Mouse (Mus musculus) kidney, adult 9 months (tissue): ENCODE results near the gene Mrpl22.
A peak's percentile ranks its signal among the peaks of the same experiment; 100 is the strongest.
"Not testable (repeated sequence)": the region's sequence is repeated elsewhere in the genome, so short reads cannot be mapped to it uniquely, and the experiment has no call there.

Source experiments
- DNase-seq: peaks from one replicate; pipeline ENCODE4 v3.0.0; 2022

The Mrpl22 gene

DNA sequence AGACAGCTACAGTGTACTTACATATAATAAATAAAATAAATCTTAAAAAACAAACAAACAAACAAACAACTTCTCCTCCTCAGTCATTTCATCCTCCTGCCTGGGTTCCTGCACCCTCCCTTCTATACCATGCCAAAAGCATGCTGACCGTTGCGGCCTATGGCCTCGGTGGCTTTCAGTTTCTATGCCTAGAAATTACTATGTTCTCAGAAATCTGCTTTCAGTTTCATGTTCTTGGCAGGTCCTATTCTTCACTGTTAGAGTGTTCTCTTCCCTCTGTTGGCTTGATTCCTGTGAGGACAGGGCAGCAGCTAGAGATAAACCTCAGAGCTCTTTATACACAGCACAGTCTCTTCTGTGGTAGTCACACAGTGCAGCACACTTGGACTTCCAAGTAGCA is 12.1 kb downstream of the Mrpl22 start:
- DNase-seq, result no peak

- DNase-seq, result no peak
Measured at GRCm38 (mm10) chr11:58189675-58190074, 18.2 kb downstream of the Mrpl22 start.

- DNase-seq, result no peak
Measured at GRCm38 (mm10) chr11:58193326-58193725, 21.9 kb downstream of the Mrpl22 start.

DNA sequence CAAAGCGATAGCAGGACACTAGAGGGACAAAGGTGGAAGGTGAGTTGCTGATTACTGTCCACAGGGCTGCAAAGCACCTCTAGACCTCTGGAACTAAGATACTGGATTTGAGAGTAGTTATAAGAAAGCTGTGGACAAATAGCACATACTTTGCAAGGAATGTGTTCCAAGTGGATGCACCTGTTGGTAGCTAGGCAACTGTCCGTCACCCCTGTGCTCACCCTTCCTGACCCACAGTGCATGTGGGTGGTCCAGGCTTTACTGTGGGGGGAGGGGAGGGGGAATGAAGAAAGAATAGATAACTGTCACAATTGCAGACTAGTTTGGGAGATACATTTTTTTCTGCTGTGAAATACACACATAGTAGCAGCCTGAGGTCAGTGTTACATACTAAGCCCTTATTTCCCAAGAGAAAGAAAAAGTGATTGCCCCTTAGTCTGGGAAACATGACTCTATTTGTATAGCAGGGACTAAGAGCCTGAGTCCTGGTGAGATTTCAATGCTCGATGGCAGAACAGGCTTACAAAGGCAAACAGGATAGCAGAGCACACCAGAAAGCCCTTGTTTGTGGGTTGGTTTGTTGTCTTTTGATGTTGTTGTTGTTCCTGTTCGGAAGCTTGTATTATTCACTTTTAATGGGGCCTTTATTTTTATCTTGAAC is 22.5 kb downstream of the Mrpl22 start:
- no peak for DNase-seq

DNA sequence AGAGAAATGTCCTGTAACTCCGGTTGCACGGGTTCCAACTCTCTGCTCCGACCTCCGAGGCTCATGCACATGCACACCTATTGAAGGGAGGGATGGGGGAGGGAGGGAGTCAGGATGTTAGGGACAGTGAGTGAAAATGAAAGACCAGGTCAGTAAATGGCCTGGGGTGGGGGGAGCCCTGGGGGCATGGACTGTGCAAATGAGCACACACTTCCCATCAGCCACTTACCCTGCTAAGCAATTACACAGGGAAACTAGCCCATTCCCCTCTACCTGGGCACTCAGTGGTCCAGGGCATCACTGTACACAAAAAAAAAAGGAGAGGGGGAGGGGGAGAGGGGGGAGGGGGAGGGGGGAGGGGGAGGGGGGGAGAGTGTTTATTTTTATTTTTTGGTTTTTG is 27.2 kb downstream of the Mrpl22 start:
- no peak for DNase-seq

DNA sequence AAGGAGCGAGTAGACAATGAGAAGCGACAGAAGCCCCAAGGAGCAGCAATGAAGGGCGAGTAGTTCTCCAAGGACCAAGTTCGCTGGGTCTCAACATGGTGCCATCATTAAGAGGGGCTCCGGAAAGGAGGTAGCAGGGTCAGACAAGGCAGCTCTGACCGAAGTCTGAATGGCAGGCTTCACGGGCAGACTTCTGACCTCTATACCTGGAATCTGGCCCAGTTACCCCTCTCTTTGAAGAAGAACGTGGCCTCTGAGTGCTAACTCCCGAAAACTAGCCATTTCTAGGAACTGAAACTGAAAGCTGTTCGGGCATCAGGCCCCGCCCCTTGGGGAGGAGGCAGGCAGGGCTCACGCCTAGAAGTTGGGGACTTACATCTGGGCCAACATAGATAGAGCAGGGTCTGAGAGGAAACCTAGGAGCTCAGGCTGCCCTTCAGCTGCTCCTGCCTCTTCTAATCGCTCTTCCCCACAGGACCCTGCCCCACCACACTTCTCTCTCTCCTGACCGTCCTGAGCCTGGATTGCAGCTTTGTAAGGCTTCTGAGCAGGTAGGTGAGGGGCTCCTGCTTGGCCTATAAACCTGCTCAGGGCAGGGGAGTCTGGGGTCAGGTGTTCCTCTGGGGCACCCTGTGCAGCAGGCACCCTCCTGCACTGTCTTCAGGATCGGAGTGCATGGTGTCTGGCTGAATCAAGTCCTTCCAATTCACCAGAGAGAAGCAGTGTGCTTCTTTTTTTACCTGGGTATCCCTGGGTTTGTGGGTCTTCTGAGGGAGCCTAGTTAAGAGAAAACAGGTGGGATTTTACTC is 28.0 kb downstream of the Mrpl22 start, which contains the start of the genes Igtp and Irgm2:
Igtp (plus strand) TSS at position 328 of the 809 bp plus-strand sequence.
Irgm2 (plus strand) TSS at position 390 of the 809 bp plus-strand sequence.
- peak; percentile 87 for DNase-seq

GRCm38 (mm10) chr11:58200226-58200625 is 28.8 kb downstream of the Mrpl22 start:
- no peak for DNase-seq

DNA sequence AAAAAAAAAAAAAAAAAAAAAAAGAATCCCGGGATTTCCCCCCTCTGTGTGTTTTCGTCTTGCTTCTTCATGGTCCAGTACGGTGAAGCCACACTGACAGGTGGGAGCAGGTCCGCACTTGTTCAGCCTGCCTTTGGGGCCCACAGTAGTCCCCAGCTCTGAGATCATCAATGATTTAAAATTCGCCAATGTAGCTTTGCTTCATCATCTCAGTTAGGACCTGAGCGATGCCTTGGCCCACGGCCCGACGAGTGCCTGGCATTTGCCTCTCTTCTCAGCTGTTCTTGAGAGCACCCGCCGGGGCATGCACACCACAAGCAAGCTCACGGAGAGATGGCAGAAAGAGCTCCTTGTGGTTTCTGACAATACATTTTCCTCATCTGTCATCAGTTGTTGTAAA is 29.6 kb downstream of the Mrpl22 start:
- DNase-seq, result no peak

DNA sequence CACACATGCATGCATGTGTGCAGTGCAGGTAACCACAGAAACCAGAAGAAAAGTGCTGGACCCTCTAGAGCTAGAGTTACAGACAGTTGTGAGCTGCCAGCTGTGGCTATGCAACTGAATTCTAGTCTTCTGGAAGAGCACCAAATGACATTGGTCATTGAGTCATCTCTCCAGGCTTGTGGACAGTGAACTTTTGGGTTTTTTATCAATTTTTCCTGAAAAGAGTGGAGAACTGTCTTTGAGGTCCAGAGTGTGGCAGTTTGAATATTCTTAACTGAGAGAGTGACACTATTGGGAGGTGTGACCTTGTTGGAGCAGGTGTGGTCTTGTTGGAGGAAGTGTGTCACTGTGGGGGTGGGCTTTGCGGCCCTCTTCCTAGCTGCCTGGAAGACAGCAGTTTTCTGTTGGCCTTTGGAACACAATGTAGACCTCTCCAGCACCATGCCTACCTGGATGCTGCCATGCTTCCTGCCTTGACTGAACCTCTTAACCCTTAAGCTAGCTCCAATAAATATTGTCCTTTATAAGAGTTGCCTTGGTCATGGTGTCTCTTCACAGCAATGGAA is 38.9 kb downstream of the Mrpl22 start:
- no peak for DNase-seq

GRCm38 (mm10) chr11:58211062-58211681 is 39.7 kb downstream of the Mrpl22 start:
- DNase-seq, result no peak

DNA sequence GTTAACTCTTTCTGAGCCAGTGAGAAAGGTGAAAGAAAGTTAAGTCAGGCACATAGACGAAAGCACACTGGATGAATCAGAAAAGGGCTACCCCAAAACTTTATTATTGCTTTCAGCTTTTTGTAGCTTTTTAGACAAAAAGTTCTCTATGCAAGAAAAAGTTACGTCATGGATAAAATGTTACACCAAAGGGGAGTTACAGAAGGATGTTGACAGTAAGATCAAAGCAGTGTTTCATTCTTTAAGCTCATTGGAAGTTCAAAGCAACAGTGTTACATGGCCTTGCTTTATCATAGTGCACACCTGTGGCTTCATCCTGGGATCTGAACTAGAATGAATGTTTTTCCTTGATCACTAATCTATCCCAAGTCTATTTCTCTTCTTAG is 40.2 kb downstream of the Mrpl22 start:
- no peak for DNase-seq

DNA sequence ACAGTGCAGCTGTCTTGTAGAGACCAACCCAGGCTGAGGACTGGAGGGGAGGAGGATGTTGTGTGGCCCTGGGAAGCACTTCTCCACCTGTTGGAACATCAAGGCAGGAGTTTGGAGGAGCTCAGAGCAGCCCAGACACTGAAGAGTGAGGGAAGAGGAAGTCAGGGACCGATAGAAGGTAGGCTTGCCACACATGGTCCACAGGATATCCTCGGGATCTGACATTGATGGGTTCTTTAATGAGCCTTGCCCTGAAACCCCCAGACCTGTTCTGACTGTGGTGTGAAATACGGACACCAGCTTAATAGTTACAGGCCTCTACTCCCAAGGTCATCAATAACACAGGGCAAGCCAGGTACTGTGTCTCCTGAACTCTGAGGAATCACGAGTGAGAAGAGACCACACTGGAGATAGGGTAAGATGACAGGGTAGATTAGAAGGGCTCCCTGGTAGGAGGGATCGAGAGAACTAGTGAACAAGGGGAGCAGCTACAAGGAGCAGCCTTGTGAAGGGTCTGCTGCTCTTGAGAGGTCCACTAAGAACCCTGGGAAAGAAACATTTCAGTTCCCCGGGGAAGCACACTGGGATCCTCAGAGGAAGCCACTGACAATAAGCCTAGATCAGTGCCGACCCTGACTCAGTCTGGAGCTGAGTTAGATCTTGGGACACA is 42.3 kb downstream of the Mrpl22 start:
- no peak for DNase-seq

GRCm38 (mm10) chr11:58214391-58215048 is 43.1 kb downstream of the Mrpl22 start:
- DNase-seq, result peak; percentile 96

DNA sequence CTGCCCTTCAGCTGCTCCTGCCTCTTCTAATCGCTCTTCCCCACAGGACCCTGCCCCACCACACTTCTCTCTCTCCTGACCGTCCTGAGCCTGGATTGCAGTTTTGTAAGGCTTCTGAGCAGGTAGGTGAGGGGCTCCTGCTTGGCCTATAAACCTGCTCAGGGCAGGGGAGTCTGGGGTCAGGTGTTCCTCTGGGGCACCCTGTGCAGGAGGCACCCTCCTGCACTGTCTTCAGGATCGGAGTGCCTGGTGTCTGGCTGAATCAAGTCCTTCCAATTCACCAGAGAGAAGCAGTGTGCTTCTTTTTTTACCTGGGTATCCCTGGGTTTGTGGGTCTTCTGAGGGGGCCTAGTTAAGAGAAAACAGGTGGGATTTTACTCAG is 43.6 kb downstream of the Mrpl22 start:
- DNase-seq, result not testable (repeated sequence)

DNA sequence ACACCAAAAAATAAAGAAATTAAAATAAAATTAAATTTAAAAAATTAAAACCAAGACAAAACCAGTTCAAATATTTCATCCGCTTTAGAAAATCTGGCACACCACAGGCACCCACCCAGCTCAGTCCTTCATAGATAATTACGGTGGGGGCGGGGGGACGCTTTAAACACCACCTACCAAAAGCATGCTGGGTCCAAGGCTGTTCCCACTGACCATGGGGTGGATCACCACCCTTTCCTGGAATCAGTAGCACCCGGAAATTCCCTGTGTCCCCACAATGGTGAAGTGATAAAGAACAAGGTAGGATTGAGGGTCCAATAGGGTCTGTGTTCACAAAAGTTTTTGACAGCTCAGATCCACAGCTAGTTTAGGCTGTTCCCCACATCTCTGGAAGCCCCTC is 44.4 kb downstream of the Mrpl22 start:
- DNase-seq, result no peak

- no peak for DNase-seq
Measured at GRCm38 (mm10) chr11:58216823-58217222, 45.4 kb downstream of the Mrpl22 start.

DNA sequence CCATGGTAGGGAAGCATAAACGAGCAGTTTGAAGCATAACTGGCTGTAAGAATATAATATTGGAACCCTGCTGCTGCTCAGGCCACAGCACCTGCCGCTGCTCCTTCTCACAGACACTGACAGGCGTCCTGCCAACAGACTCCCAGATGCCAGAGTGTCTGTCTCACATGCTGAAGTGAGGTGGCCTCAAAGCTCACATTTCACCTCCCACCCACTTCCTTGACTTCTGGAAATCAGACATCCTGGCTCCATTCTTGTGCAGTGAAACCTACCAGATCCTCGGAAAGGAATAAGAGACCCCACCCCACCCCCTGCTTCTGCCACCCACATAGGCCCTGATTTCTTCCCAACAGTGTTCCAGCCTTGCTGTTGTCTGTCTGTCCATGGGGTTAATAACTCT is 52.3 kb downstream of the Mrpl22 start:
- peak; percentile 31 for DNase-seq

DNA sequence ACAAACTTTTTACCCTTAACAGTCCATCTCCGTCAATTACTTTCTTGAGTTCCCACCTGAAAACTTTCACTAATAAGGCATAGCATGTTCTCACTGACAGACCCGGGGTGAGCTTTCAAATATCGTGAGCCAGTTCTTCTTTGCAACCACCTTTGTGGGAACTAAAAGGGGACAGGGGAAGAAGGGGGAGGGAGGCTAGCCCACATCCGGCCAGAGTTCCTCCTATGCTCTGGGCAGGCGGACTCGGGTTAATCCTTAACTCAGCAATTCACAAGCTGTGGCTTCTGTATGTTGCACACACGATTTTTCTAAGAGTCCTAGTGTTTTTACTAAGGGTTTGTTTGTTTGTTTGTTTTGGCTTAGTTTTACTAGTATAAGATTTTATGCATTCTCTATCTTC is 52.9 kb downstream of the Mrpl22 start:
- DNase-seq, result peak; percentile 84

DNA sequence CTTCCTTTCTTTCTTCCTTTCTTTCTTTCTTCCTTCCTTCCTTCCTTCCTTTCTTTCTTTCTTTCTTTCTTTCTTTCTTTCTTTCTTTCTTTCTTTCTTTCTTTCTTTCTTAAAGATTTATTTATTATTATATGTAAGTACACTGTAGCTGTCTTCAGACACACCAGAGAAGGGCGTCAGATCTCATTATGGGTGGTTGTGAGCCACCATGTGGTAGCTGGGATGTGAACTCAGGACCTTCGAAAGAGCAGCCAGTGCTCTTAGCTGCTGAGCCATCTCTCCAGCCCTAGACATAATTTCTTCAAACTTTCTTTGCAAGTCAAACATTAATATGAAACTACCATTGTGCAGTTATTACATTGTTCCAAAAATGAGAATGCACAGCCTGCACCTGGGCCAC is 53.4 kb downstream of the Mrpl22 start:
- DNase-seq, result not testable (repeated sequence)

DNA sequence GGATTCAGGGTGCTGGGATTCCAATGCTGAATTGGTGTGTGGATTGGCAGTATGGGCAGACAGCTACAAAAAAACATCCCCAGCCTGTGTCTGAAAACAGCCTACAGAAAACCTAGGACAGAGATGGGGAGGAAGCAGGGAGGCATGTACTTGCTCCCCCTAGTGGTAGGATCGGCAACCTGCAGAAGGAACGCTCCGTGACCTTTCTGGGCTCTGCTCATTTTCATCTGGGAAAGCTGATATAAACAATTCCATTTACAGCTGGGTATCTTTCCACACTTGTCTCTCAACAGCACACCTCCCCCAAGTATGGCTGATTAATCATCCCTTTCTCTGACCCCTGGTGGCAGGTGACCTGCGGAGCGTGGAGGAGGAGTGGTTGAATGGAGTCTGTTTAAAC is 54.2 kb downstream of the Mrpl22 start:
- peak; percentile 89 for DNase-seq

- no peak for DNase-seq
Measured at GRCm38 (mm10) chr11:58226425-58226824, 55.0 kb downstream of the Mrpl22 start.

- not testable (repeated sequence) for DNase-seq
Measured at GRCm38 (mm10) chr11:58228021-58228420, 56.6 kb downstream of the Mrpl22 start.
